Mouse (Mus musculus) cortical plate, adult 2 months (tissue): Measurements from ENCODE around the gene Nptx1. TPM values are rescaled to one million over a fixed set of nuclear protein-coding genes. Genes with fewer than 3 reads are reported as not detected.

Experiments used
- H3K27ac ChIP-seq: fragments of 200-500 bp; 2 replicates; pipeline ENCODE4 v1.5.1; 2012; ENCODE audit warnings: low read length, control low read depth, inconsistent platforms; ENCODE audit not compliant: insufficient read depth
- H3K4me1 ChIP-seq: fragments of 200-500 bp; 2 replicates; pipeline ENCODE4 v1.6.1; 2011; ENCODE audit warnings: low read length; ENCODE audit not compliant: control insufficient read depth, insufficient read depth
- H3K4me3 ChIP-seq: fragments of 200-500 bp; 2 replicates; pipeline ENCODE4 v1.5.1; 2011; ENCODE audit warnings: mild to moderate bottlenecking, low read length, control low read depth; ENCODE audit not compliant: insufficient read depth
- CTCF ChIP-seq: fragments of 200-500 bp; IDR thresholded peaks from 2 replicates; pipeline ENCODE4 v1.5.1; 2011; ENCODE audit warnings: mild to moderate bottlenecking, control low read depth, low read length; ENCODE audit not compliant: insufficient read depth; ENCODE audit errors: extremely low read depth
- POLR2A ChIP-seq: fragments of 200-500 bp; IDR thresholded peaks from 2 replicates; pipeline ENCODE4 v1.6.1; 2011; ENCODE audit warnings: mild to moderate bottlenecking, low read length, control low read depth; ENCODE audit not compliant: insufficient read depth; ENCODE audit errors: extremely low read depth
- polyA plus RNA-seq: library from polyadenylated mRNA; depleted of rRNA; stranded (reverse); fragments of >200 nt; gene quantifications from 2 replicates; pipeline ENCODE4 v1.2.3, GENCODE M21; 2012

Gene Nptx1
- polyA plus RNA-seq, 1 experiment = 118 TPM

DNA sequence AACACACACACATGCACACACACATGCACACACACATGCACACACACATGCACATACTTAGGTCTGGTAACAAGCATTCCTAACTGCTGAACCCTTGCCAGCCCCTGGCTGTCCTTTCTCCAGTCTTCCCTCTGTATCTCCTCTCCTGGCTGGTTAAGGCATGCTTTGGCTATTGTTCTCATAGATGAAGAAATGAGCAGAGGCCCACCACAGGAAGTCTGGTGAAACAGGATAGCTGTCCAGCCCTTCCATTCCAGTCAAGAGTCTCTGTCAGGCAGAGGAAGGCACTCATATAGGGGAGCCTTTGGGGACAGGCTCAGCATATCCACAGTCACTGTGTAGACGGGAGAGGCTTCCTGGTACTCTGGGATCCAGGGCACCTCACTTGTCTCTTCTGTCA, 4.7 kb upstream of the Nptx1 start:
- Histone ChIP-seq H3K4me3 (no peak overlapping the region), H3K4me1 (no peaks in the 10 kb centered on the region; the same call in 1 of the 2 replicates), H3K27ac (no peak overlapping the region)
- no peak for TF ChIP-seq POLR2A
- TF ChIP-seq CTCF = no peak

DNA sequence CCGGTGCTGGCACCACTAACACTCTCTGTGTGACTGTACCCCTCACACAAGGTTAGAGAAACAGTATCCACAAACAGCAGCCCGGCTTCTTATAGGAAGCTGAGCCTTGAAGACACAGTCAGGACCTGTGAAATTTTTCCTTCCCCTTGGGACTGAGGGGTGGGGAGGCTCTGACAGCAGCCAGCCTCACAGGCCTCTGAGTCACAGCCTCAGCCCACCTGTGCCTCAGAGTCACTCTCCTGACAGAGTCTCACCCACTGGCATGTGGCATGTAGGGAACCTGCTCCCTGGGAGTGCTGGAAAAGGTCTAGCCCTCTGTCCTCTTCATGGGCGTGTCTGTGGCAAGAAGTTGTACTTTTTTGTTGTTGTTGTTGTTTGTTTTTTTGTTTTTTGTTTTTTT, 3.9 kb upstream of the Nptx1 start:
- Histone ChIP-seq H3K4me1 (no peaks in the 10 kb centered on the region; the same call in 1 of the 2 replicates), H3K4me3 (no peak overlapping the region), H3K27ac (no peak overlapping the region)
- TF ChIP-seq POLR2A (no peak), CTCF (no peak)

DNA sequence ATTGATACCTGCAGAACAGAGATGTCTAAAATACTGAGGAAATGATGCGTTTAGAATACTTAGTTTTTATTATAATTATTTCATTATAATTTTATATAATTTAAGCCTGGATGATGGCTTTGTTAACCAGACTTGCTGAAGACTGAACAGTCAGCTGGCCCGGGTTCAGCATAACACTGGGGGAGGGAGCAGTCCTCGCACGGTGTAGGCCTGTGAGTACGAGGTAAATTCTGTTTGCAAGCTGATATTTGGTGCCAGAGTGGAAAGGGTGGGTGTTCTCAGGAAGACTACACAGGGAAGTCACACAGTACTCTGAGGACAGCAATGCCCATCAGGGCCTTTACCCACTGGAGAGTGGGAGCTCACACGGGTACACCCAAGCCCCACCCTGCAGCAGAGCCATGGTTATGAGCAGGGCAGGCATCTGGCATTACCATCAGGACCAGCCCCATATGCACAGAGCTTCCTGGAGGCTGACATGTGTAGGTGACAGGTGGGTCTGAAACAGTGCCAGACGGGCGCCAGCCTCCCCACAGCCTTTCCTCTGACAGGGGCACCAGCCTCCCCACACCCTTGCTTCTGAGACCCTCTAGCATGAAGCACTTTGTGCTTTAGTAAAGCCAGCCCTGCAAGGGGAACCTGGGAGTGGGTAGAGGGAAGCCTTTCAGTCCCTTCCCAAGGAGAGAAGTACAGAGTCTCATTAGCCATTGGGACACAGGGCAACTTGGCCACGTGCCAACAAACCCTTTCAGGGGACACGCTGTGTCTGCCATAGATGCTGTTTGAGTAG, 3.2 kb upstream of the Nptx1 start:
- Histone ChIP-seq H3K27ac (no peak overlapping the region), H3K4me3 (no peak overlapping the region), H3K4me1 (no peaks in the 10 kb centered on the region; the same call in 1 of the 2 replicates)

GRCm38 (mm10) chr11:119549371-119549811, 1.8 kb upstream of the Nptx1 start:
- Histone ChIP-seq H3K27ac (peak overlapping the region; percentile 50; the same call in 1 of the 2 replicates), H3K4me1 (no peaks in the 10 kb centered on the region; the same call in 1 of the 2 replicates), H3K4me3 (peak overlapping the region; percentile 76)
- TF ChIP-seq POLR2A = no peak
- no peak for TF ChIP-seq CTCF

More for the DNA sequence above, 3.2 kb upstream of the Nptx1 start:
- no peak for TF ChIP-seq POLR2A
- no peak for TF ChIP-seq CTCF

- peak overlapping the region; percentile 50; the same call in 1 of the 2 replicates for H3K27ac ChIP-seq
- peak overlapping the region; percentile 76 for H3K4me3 ChIP-seq
- no peaks in the 10 kb centered on the region; the same call in 1 of the 2 replicates for H3K4me1 ChIP-seq
- no peak for TF ChIP-seq POLR2A
- TF ChIP-seq CTCF = no peak
Observed at GRCm38 (mm10) chr11:119548741-119549370, 1.3 kb upstream of the Nptx1 start.

GRCm38 (mm10) chr11:119547951-119548591, 518 bp upstream of the Nptx1 start:
- TF ChIP-seq CTCF = no peak
- no peak for TF ChIP-seq POLR2A
- Histone ChIP-seq H3K4me1 (no peaks in the 10 kb centered on the region; the same call in 1 of the 2 replicates), H3K27ac (peak overlapping the region; percentile 45; the same call in 1 of the 2 replicates), H3K4me3 (peak overlapping the region; percentile 76)

- TF ChIP-seq CTCF (no peak), POLR2A (no peak)
- Histone ChIP-seq H3K4me3 (peak overlapping the region; percentile 76), H3K27ac (peak overlapping the region; percentile 85), H3K4me1 (no peaks in the 10 kb centered on the region; the same call in 1 of the 2 replicates)
Observed at GRCm38 (mm10) chr11:119546496-119547182, 914 bp downstream of the Nptx1 start.

- H3K4me1 ChIP-seq = no peaks in the 10 kb centered on the region; the same call in 1 of the 2 replicates
- 0 out of 2 replicates have a peak, but pooled peaks have one; percentile 43 for TF ChIP-seq POLR2A
- no peak for TF ChIP-seq CTCF
- H3K27ac ChIP-seq = peak overlapping the region; percentile 85
- H3K4me3 ChIP-seq = peak overlapping the region; percentile 76
Observed at GRCm38 (mm10) chr11:119545741-119546495, 1.6 kb downstream of the Nptx1 start.
